Mouse (Mus musculus): ENCODE results near the gene Hist1h2bg.

DNA sequence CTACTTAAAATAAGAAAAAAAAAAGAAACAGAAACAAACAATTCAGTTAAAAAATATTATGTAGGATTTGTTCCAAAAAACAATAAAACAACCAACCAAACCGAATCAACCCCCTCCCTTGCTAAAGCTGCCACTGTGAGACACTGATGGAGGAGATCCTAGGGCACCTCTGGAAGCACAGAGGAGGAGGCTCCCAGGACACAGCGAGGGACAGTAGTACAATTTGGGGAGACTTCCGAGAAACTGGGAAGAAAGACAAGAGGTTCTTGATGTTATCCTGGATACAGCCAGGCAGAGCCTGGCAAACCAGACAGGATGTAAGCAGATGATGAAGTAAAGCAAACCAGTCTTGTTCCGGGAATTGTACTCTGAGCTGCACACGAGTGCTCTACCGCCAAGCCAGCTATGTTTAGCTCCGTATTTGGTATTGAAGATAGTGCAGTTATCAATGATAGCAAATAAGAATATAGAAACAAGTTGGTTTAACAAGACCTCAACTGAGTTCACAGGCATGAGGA lies 32.0 kb downstream of the Hist1h2bg start:
- TF ChIP-seq POLR2A (IDR thresholded peaks at IDR 0.05; ENCODE audit: borderline replicate concordance, extremely low read depth, insufficient read depth, insufficient read length, poor library complexity, severe bottlenecking) (no peak), CTCF (IDR thresholded peaks at IDR 0.05; ENCODE audit: borderline replicate concordance, extremely low read depth, insufficient read depth, insufficient read length) (no peak)

All from brain, embryonic 14.5 days (tissue).